Mouse (Mus musculus) neutrophil, adult 5-6 weeks (primary cell): ENCODE results near the gene Pold4. TPM values are rescaled to one million over a fixed set of nuclear protein-coding genes. Genes with fewer than 3 reads are reported as not detected.
A peak's percentile ranks its signal among the peaks of the same experiment; 100 is the strongest.

Source experiments
- ATAC-seq: fragments of 151-379, 151-347 bp; 2 replicates; pipeline ENCODE4 v1.8.0; 2017; ENCODE audit warnings: mild to moderate bottlenecking, moderate TSS enrichment; ENCODE audit not compliant: insufficient number of reproducible peaks, poor library complexity, low FRiP score, severe bottlenecking; ENCODE audit errors: extremely low read depth
- total RNA-seq: library from RNA; stranded (forward); fragments of 200-1000 nt; gene quantifications from 2 replicates; pipeline ENCODE4 v1.2.3, GENCODE M21; 2017

Gene Pold4
- 228 and 251 TPM in 2 replicates for total RNA-seq

- peak; percentile 78 for ATAC-seq
These were observed at the start of gene Pold4 for GRCm38 (mm10) chr19:4231253-4232185. Pold4 (plus strand) TSS chr19:4231899.

- ATAC-seq, result no peak
These were observed 48.0 kb upstream of the Pold4 start for GRCm38 (mm10) chr19:4183689-4184088.

GRCm38 (mm10) chr19:4184976-4185975 is 46.4 kb upstream of the Pold4 start:
- ATAC-seq, result peak; percentile 38

GRCm38 (mm10) chr19:4187303-4187702 is 44.4 kb upstream of the Pold4 start:
- no peak for ATAC-seq

GRCm38 (mm10) chr19:4189051-4189620 is 42.6 kb upstream of the Pold4 start:
- ATAC-seq, result no peak

GRCm38 (mm10) chr19:4190831-4191334 is 40.8 kb upstream of the Pold4 start, which contains the start of gene Tbc1d10c:
Tbc1d10c (minus strand) TSS chr19:4191284.
- peak; percentile 71 for ATAC-seq

- peak; percentile 76 for ATAC-seq
These were observed 40.0 kb upstream of the Pold4 start, which contains the start of gene Ppp1ca for GRCm38 (mm10) chr19:4191528-4192250. Ppp1ca (plus strand) TSS chr19:4192065.

- no peak for ATAC-seq
These were observed 39.3 kb upstream of the Pold4 start for GRCm38 (mm10) chr19:4192251-4192985.

- ATAC-seq, result no peak
These were observed 38.6 kb upstream of the Pold4 start for GRCm38 (mm10) chr19:4193129-4193528.

- no peak for ATAC-seq
These were observed 37.5 kb upstream of the Pold4 start for GRCm38 (mm10) chr19:4194021-4194724.

- no peak for ATAC-seq
These were observed 36.7 kb upstream of the Pold4 start for GRCm38 (mm10) chr19:4194776-4195650.

GRCm38 (mm10) chr19:4196048-4196447 is 35.7 kb upstream of the Pold4 start:
- ATAC-seq, result no peak

- no peak for ATAC-seq
These were observed 35.2 kb upstream of the Pold4 start for GRCm38 (mm10) chr19:4196548-4196947.

- no peak for ATAC-seq
These were observed 34.5 kb upstream of the Pold4 start for GRCm38 (mm10) chr19:4197180-4197579.

- peak; percentile 67 for ATAC-seq
These were observed 30.3 kb upstream of the Pold4 start, which contains the start of gene Rad9a for GRCm38 (mm10) chr19:4201291-4201909. Rad9a (minus strand) TSS chr19:4201662.

GRCm38 (mm10) chr19:4202149-4202548 is 29.6 kb upstream of the Pold4 start:
- no peak for ATAC-seq
